Mouse (Mus musculus) lung, postnatal 0 days (tissue): ENCODE measurements around the gene Rpl22.

Experiments
- CTCF ChIP-seq: IDR thresholded peaks from 2 replicates; pipeline ENCODE4 v1.5.1; 2016; ENCODE audit warnings: antibody characterized with exemption, mild to moderate bottlenecking
- EP300 ChIP-seq: IDR thresholded peaks from 2 replicates; pipeline ENCODE4 v1.6.1; 2016; ENCODE audit warnings: antibody characterized with exemption, mild to moderate bottlenecking, control low read depth

DNA sequence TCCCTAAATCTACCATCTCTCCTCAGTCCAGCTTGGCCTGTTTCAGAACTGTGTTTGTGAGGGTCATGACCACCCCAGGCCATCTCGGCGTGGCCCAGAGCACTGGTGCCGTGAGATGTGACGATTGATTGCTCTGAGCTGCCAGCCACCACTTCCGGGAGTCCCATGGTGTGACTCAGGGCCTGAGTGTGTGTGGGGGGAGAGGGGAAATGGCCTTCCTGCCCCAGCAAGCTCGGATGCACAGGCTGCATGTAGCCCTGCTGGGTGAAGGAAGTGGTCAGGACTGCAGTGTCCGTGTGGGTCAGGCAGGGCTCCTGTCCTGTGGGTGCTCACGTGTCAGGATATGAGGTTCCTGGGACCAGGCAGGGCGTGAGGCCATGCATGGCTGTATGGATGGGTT is 36.6 kb downstream of the Rpl22 start:
- TF ChIP-seq CTCF (no peak), EP300 (no peak)
